Mouse (Mus musculus) limb, embryonic 14.5 days (tissue): ENCODE results near the gene Nthl1. TPM values are rescaled to one million over a fixed set of nuclear protein-coding genes. Genes with fewer than 3 reads are reported as not detected.

Experiments
- ATAC-seq: fragments of 200-750 bp; cut with Nextera tagmentation; 2 replicates; pipeline ENCODE4 v1.8.0; 2017; ENCODE audit warnings: low read depth, moderate number of reproducible peaks, moderate TSS enrichment; ENCODE audit not compliant: low FRiP score
- DNase-seq: peaks from one replicate; pipeline ENCODE4 v3.0.0-alpha.2; 2015; ENCODE audit warnings: low spot score
- H3K27ac ChIP-seq: fragments of 300-500 bp; sonication (generic); replicated peaks from 2 replicates; pipeline ENCODE4 v1.5.1; 2014; ENCODE audit warnings: low read depth, mild to moderate bottlenecking, low read length, moderate library complexity, mixed read lengths
- H3K27me3 ChIP-seq: fragments of 300-500 bp; sonication (generic); 2 replicates; pipeline ENCODE4 v1.6.1; 2014; ENCODE audit warnings: low read length, mixed read lengths; ENCODE audit not compliant: control insufficient read depth, insufficient read depth
- H3K36me3 ChIP-seq: fragments of 300-500 bp; sonication (generic); 2 replicates; pipeline ENCODE4 v1.6.1; 2014; ENCODE audit warnings: mild to moderate bottlenecking, low read length, moderate library complexity, mixed read lengths; ENCODE audit not compliant: control insufficient read depth, insufficient read depth
- H3K4me1 ChIP-seq: fragments of 300-500 bp; sonication (generic); 2 replicates; pipeline ENCODE4 v1.6.1; 2014; ENCODE audit warnings: antibody characterized with exemption, low read length, mixed read lengths; ENCODE audit not compliant: control insufficient read depth, insufficient read depth
- H3K4me2 ChIP-seq: fragments of 300-500 bp; sonication (generic); replicated peaks from 2 replicates; pipeline ENCODE4 v1.6.1; 2014; ENCODE audit warnings: low read depth, mild to moderate bottlenecking, low read length, moderate library complexity; ENCODE audit not compliant: severe bottlenecking
- H3K4me3 ChIP-seq: fragments of 300-500 bp; sonication (generic); replicated peaks from 2 replicates; pipeline ENCODE4 v1.5.1; 2014; ENCODE audit warnings: low read length
- H3K9ac ChIP-seq: fragments of 300-500 bp; sonication (generic); 2 replicates; pipeline ENCODE4 v1.6.1; 2014; ENCODE audit warnings: mild to moderate bottlenecking, low read depth, low read length, moderate library complexity; ENCODE audit not compliant: severe bottlenecking
- H3K9me3 ChIP-seq: fragments of 300-500 bp; sonication (generic); 2 replicates; pipeline ENCODE4 v1.6.1; 2016; ENCODE audit warnings: low read length; ENCODE audit not compliant: control insufficient read depth
- POLR2A ChIP-seq: fragments of 200-500 bp; IDR thresholded peaks from 2 replicates; pipeline ENCODE4 v1.8.0; 2012; ENCODE audit warnings: inconsistent platforms, mild to moderate bottlenecking, moderate library complexity, borderline replicate concordance; ENCODE audit not compliant: insufficient read depth, insufficient read length; ENCODE audit errors: extremely low read depth
- WGBS: fragments of 180-500 bp; shearing (Covaris S2); extraction: QIAGEN DNeasy Blood & Tissue Kit; methylation state at CpG from one replicate; pipeline ENCODE4 v1.1.7; 2014; 5-methylcytosine and 5-hydroxymethylcytosine counted together
- polyA plus RNA-seq, 2 experiments: library from polyadenylated mRNA; depleted of rRNA in 1 of 2; stranded (reverse) in 1 of 2; unstranded in 1 of 2; fragments of >200 nt; fragmentation: Nextera tagmentation in 1 of 2; extraction: Ambion mirVana in 1 of 2; gene quantifications; 2 replicates each; pipeline versions ENCODE4 v1.2.1 to v1.2.3; 2012 to 2014

Nthl1 gene
- polyA plus RNA-seq, 2 experiments = 17.8 to 30.0 TPM

- Histone ChIP-seq H3K27me3 (no peaks in the 10 kb centered on the region), H3K4me3 (no peak overlapping the region), H3K4me2 (no peak overlapping the region), H3K36me3 (peaks cover 38% of the 10 kb centered on the region), H3K4me1 (peaks cover 32% of the 10 kb centered on the region), H3K9ac (no peak overlapping the region), H3K27ac (no peak overlapping the region), H3K9me3 (no peaks in the 10 kb centered on the region)
- DNase-seq (no peak), ATAC-seq (no peak)
- no peak for TF ChIP-seq POLR2A
- WGBS = 74% methylated on average over 3 of the region's 3 CpGs
These were observed 13.4 kb downstream of the Nthl1 start for GRCm38 (mm10) chr17:24645916-24646315.

GRCm38 (mm10) chr17:24646381-24646780, 13.9 kb downstream of the Nthl1 start:
- Histone ChIP-seq H3K4me2 (no peak overlapping the region), H3K4me1 (peaks cover 32% of the 10 kb centered on the region), H3K9ac (no peak overlapping the region), H3K27me3 (no peaks in the 10 kb centered on the region), H3K4me3 (no peak overlapping the region), H3K27ac (no peak overlapping the region), H3K9me3 (no peaks in the 10 kb centered on the region), H3K36me3 (peaks cover 36% of the 10 kb centered on the region)
- ATAC-seq = no peak
- DNase-seq = no peak
- WGBS = 88% methylated on average over 4 of the region's 4 CpGs
- TF ChIP-seq POLR2A = no peak

- H3K9ac ChIP-seq = no peak overlapping the region; the same call in 1 of the 2 replicates
- peaks cover 26% of the 10 kb centered on the region for H3K36me3 ChIP-seq
- TF ChIP-seq POLR2A = no peak
- DNase-seq = no peak
- no peak overlapping the region for H3K4me3 ChIP-seq
- H3K4me2 ChIP-seq = no peak overlapping the region
- H3K4me1 ChIP-seq = peaks cover 32% of the 10 kb centered on the region
- no peaks in the 10 kb centered on the region for H3K27me3 ChIP-seq
- WGBS = 79% methylated on average over 9 of the region's 11 CpGs
- no peak overlapping the region for H3K27ac ChIP-seq
- ATAC-seq = no peak
- H3K9me3 ChIP-seq = no peaks in the 10 kb centered on the region
These were observed 15.0 kb downstream of the Nthl1 start for GRCm38 (mm10) chr17:24647493-24647892.

GRCm38 (mm10) chr17:24648731-24649377, 16.4 kb downstream of the Nthl1 start:
- WGBS = 71% methylated on average over 10 of the region's 10 CpGs
- Histone ChIP-seq H3K9me3 (no peaks in the 10 kb centered on the region), H3K27me3 (no peaks in the 10 kb centered on the region), H3K27ac (no peak overlapping the region), H3K4me1 (peaks cover 30% of the 10 kb centered on the region), H3K36me3 (peaks cover 15% of the 10 kb centered on the region), H3K4me3 (peak overlapping the region; percentile 84), H3K9ac (peak overlapping the region; percentile 85; the same call in 1 of the 2 replicates), H3K4me2 (peak overlapping the region; percentile 96)
- ATAC-seq (no peak), DNase-seq (no peak)
- TF ChIP-seq POLR2A = no peak

GRCm38 (mm10) chr17:24649581-24650069, 17.1 kb downstream of the Nthl1 start:
- Histone ChIP-seq H3K4me2 (peak overlapping the region; percentile 96), H3K27ac (peak overlapping the region; percentile 63; the same call in 1 of the 2 replicates), H3K9ac (peak overlapping the region; percentile 85), H3K27me3 (no peaks in the 10 kb centered on the region), H3K4me1 (peaks cover 25% of the 10 kb centered on the region), H3K9me3 (no peaks in the 10 kb centered on the region), H3K36me3 (peaks cover 15% of the 10 kb centered on the region), H3K4me3 (peak overlapping the region; percentile 84)
- peak; percentile 30; the same call in 1 of the 2 replicates for ATAC-seq
- no peak for DNase-seq
- no peak for TF ChIP-seq POLR2A
- WGBS = under 1% methylated on average over 27 of the region's 35 CpGs
